Mouse (Mus musculus): ENCODE results near the gene Kcnk3. TPM values are rescaled to one million over a fixed set of nuclear protein-coding genes. Genes with fewer than 3 reads are reported as not detected.

Kcnk3 gene
- polyA plus RNA-seq, 1 experiment, result not detected

GRCm38 (mm10) chr5:30643477-30644179 lies 55.7 kb downstream of the Kcnk3 start:
- Histone ChIP-seq H3K79me2 (ENCODE audit: control insufficient read depth, insufficient read depth) (peaks cover 7% of the 10 kb centered on the region), H3ac (ENCODE audit: control insufficient read depth, insufficient read length, low read depth) (no peak overlapping the region), H3K36me3 (ENCODE audit: control insufficient read depth, insufficient read depth) (no peaks in the 10 kb centered on the region), H3K27me3 (ENCODE audit: control insufficient read depth, insufficient read depth, insufficient read length) (peaks cover 4% of the 10 kb centered on the region), H3K4me3 (ENCODE audit: insufficient read depth, poor library complexity, severe bottlenecking) (no peak overlapping the region), H3K79me3 (ENCODE audit: low read depth) (no peaks in the 10 kb centered on the region)
- no peak for TF ChIP-seq MAX (IDR thresholded peaks at IDR 0.05)
- TF ChIP-seq MYOD1 (IDR thresholded peaks at IDR 0.05; ENCODE audit: control insufficient read depth, insufficient read length, low read depth), result no peak
- no peak for TF ChIP-seq USF1 (IDR thresholded peaks at IDR 0.05; ENCODE audit: low read depth)
- no peak for TF ChIP-seq FOSL1 (IDR thresholded peaks at IDR 0.05; ENCODE audit: insufficient read depth, low read length, poor library complexity, severe bottlenecking)
- TF ChIP-seq CTCF (IDR thresholded peaks at IDR 0.05; ENCODE audit: control insufficient read depth, insufficient read depth, insufficient read length), result no peak
- TF ChIP-seq CEBPB (IDR thresholded peaks at IDR 0.05; ENCODE audit: low read depth), result no peak

GRCm38 (mm10) chr5:30646036-30646435 lies 58.1 kb downstream of the Kcnk3 start:
- H3K79me3 ChIP-seq (ENCODE audit: low read depth), result peaks cover 6% of the 10 kb centered on the region
- peaks cover 30% of the 10 kb centered on the region for H3K79me2 ChIP-seq (ENCODE audit: control insufficient read depth, insufficient read depth)
- TF ChIP-seq CEBPB (IDR thresholded peaks at IDR 0.05; ENCODE audit: low read depth) (no peak), MAX (IDR thresholded peaks at IDR 0.05) (no peak), MYOD1 (IDR thresholded peaks at IDR 0.05; ENCODE audit: control insufficient read depth, insufficient read length, low read depth) (no peak), USF1 (IDR thresholded peaks at IDR 0.05; ENCODE audit: low read depth) (no peak), FOSL1 (IDR thresholded peaks at IDR 0.05; ENCODE audit: insufficient read depth, low read length, poor library complexity, severe bottlenecking) (no peak), CTCF (IDR thresholded peaks at IDR 0.05; ENCODE audit: control insufficient read depth, insufficient read depth, insufficient read length) (no peak), MYOG (IDR thresholded peaks at IDR 0.05; ENCODE audit: control insufficient read depth, extremely low read depth, insufficient read length) (no peak)
- no peak overlapping the region for H3K4me3 ChIP-seq (ENCODE audit: insufficient read depth, poor library complexity, severe bottlenecking)
- H3K36me3 ChIP-seq (ENCODE audit: control insufficient read depth, insufficient read depth), result no peaks in the 10 kb centered on the region
- H3K27me3 ChIP-seq (ENCODE audit: control insufficient read depth, insufficient read depth, insufficient read length), result no peaks in the 10 kb centered on the region
- no peak overlapping the region for H3ac ChIP-seq (ENCODE audit: control insufficient read depth, insufficient read length, low read depth)

DNA sequence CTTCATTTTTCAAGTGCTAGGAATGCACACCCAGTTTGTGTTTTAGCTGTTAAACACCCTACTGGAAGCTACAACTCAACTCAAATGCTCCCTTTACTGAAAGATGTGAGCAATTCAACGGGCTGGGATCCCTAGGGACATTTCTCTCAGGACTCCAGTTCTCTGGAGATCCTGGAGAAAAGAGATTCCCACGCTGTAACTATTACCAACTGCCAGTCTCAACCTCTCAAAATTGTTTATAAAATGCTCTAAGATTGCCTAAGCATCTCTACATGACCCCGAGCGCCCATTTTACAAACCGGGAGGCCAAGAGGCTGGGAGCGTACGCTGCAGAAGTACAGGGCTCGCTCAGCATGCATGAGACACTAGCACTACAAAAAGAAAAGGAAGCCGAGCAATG lies 59.4 kb downstream of the Kcnk3 start:
- peak overlapping the region; percentile 73 for H3K4me3 ChIP-seq (ENCODE audit: insufficient read depth, poor library complexity, severe bottlenecking)
- H3K36me3 ChIP-seq (ENCODE audit: control insufficient read depth, insufficient read depth), result peaks cover 5% of the 10 kb centered on the region
- no peaks in the 10 kb centered on the region for H3K27me3 ChIP-seq (ENCODE audit: control insufficient read depth, insufficient read depth, insufficient read length)
- no peak overlapping the region for H3ac ChIP-seq (ENCODE audit: control insufficient read depth, insufficient read length, low read depth)
- TF ChIP-seq MYOD1 (IDR thresholded peaks at IDR 0.05; ENCODE audit: control insufficient read depth, insufficient read length, low read depth) (no peak), USF1 (IDR thresholded peaks at IDR 0.05; ENCODE audit: low read depth) (no peak), MYOG (IDR thresholded peaks at IDR 0.05; ENCODE audit: control insufficient read depth, extremely low read depth, insufficient read length) (no peak), CTCF (IDR thresholded peaks at IDR 0.05; ENCODE audit: control insufficient read depth, insufficient read depth, insufficient read length) (no peak), MAX (IDR thresholded peaks at IDR 0.05) (no peak), FOSL1 (IDR thresholded peaks at IDR 0.05; ENCODE audit: insufficient read depth, low read length, poor library complexity, severe bottlenecking) (no peak), CEBPB (IDR thresholded peaks at IDR 0.05; ENCODE audit: low read depth) (no peak)
- peaks cover 36% of the 10 kb centered on the region for H3K79me2 ChIP-seq (ENCODE audit: control insufficient read depth, insufficient read depth)
- H3K79me3 ChIP-seq (ENCODE audit: low read depth), result peaks cover 9% of the 10 kb centered on the region

GRCm38 (mm10) chr5:30647815-30648560 lies 60.0 kb downstream of the Kcnk3 start, which contains the start of gene Slc35f6:
Slc35f6 (plus strand) TSS chr5:30647933.
- H3K4me3 ChIP-seq (ENCODE audit: insufficient read depth, poor library complexity, severe bottlenecking), result peak within 1 kb of the TSS; percentile 73
- H3K79me3 ChIP-seq (ENCODE audit: low read depth), result peaks cover 11% of the 10 kb centered on the region
- H3ac ChIP-seq (ENCODE audit: control insufficient read depth, insufficient read length, low read depth), result peak within 1 kb of the TSS; percentile 65
- no peaks in the 10 kb centered on the region for H3K27me3 ChIP-seq (ENCODE audit: control insufficient read depth, insufficient read depth, insufficient read length)
- peaks cover 42% of the 10 kb centered on the region for H3K79me2 ChIP-seq (ENCODE audit: control insufficient read depth, insufficient read depth)
- peak; percentile 90 for TF ChIP-seq USF1 (IDR thresholded peaks at IDR 0.05; ENCODE audit: low read depth)
- no peak for TF ChIP-seq MAX (IDR thresholded peaks at IDR 0.05)
- H3K36me3 ChIP-seq (ENCODE audit: control insufficient read depth, insufficient read depth), result peaks cover 10% of the 10 kb centered on the region

DNA sequence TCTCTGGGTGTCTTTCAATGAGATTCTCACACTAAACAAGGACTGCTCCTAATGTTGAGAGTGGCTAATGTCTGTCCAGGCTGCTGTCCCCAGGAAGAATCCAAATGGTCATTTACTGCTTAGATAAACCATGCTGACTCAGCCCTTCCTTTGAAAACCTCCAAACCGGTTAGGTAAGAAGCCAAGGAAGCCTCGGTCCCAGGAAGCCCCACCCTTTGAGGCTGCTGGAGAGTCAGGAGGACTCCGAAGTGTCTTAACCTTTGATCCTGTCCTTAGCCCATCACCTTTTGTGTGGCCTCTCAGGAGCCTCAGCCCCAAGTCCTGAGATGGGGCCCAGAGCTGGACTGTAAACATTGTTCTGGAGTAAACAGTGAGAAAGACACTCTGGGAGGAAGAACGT lies 61.6 kb downstream of the Kcnk3 start:
- H3K79me3 ChIP-seq (ENCODE audit: low read depth), result peaks cover 11% of the 10 kb centered on the region

More for the DNA sequence above, 61.6 kb downstream of the Kcnk3 start:
- Histone ChIP-seq H3K79me2 (ENCODE audit: control insufficient read depth, insufficient read depth) (peaks cover 48% of the 10 kb centered on the region), H3K27me3 (ENCODE audit: control insufficient read depth, insufficient read depth, insufficient read length) (no peaks in the 10 kb centered on the region), H3K36me3 (ENCODE audit: control insufficient read depth, insufficient read depth) (peaks cover 12% of the 10 kb centered on the region), H3K4me3 (ENCODE audit: insufficient read depth, poor library complexity, severe bottlenecking) (no peak overlapping the region), H3ac (ENCODE audit: control insufficient read depth, insufficient read length, low read depth) (no peak overlapping the region)
- TF ChIP-seq MYOG (IDR thresholded peaks at IDR 0.05; ENCODE audit: control insufficient read depth, extremely low read depth, insufficient read length), result no peak
- TF ChIP-seq CTCF (IDR thresholded peaks at IDR 0.05; ENCODE audit: control insufficient read depth, insufficient read depth, insufficient read length), result no peak
- TF ChIP-seq CEBPB (IDR thresholded peaks at IDR 0.05; ENCODE audit: low read depth), result no peak
- no peak for TF ChIP-seq USF1 (IDR thresholded peaks at IDR 0.05; ENCODE audit: low read depth)
- no peak for TF ChIP-seq FOSL1 (IDR thresholded peaks at IDR 0.05; ENCODE audit: insufficient read depth, low read length, poor library complexity, severe bottlenecking)
- TF ChIP-seq MYOD1 (IDR thresholded peaks at IDR 0.05; ENCODE audit: control insufficient read depth, insufficient read length, low read depth), result no peak
- TF ChIP-seq MAX (IDR thresholded peaks at IDR 0.05), result no peak
